Mouse (Mus musculus): Measurements from ENCODE around the gene Zfp787.

DNA sequence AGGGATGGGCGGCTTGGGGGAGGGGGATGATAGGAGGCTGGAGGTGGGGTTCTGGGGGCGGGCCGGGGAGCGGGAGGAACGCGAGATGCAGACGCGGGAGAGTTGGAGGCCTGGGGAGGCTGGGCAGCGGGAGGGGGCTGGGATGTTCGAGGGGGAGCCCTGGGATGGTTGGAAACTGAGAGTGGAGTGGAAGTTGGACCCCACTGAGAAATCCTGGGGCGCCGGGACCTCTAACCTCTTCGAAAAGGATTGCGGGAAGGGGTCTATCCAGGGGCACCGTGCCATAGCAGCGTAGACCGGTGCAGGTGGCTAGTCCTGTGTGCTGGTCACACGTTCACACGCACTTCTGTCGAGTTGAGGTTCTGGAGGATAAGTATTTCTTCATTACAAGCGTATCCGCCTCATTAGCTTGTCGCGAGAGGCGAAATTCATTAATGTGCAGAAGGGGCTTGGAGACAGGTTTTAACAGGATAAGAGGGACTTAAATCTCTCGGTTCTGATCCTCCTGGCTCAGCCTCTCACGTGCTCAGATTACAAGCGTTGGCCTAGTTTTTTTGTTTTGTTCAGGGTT lies 17.0 kb upstream of the Zfp787 start:
- no peak for TF ChIP-seq CTCF (conservative IDR thresholded peaks at IDR 0.05; ENCODE audit: insufficient read depth, insufficient read length, low read depth, low read length)
- no peak for TF ChIP-seq POLR2A (IDR thresholded peaks at IDR 0.05; ENCODE audit: low read depth, low read length)

Measured in kidney, adult 2 months (tissue).